Mouse (Mus musculus): ENCODE results near the gene Zfp712. TPM values are rescaled to one million over a fixed set of nuclear protein-coding genes. Genes with fewer than 3 reads are reported as not detected.

The Zfp712 gene
- total RNA-seq, 1 experiment: 0.54 TPM

DNA sequence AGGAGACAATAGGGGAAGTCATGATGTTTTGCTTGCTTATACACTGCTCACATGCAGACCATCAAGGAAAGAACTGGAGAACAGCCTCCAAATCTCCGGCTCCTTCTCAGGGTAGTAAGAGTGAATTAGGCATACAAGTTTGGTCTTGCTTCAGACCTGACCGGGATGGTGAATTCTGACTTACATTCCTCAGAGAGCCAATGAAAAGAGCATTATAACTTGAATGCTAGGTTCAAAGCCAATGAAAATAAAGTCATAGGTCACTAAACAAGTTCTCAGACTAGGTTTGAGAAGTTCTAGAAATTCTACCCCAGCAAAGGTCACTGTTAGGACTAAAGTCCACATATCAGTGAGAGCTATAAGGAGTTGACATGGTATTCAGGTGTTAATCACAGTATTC, 16.3 kb upstream of the Zfp712 start:
- in situ Hi-C loops (cut with MboI; ENCODE audit: low sequenced_read_pairs in 2 of 2, unreplicated experiment in 2 of 2): no loop called here
- Histone ChIP-seq H3K4me3 (ENCODE audit: insufficient read depth in 1 of 2, low read depth in 1 of 2, low read length in 2 of 2, poor library complexity in 1 of 2, severe bottlenecking in 1 of 2) (no peak overlapping the region), H3K27ac (ENCODE audit: insufficient read depth, low read depth, low read length, poor library complexity, severe bottlenecking) (no peak overlapping the region), H3K9me3 (ENCODE audit: control insufficient read depth, insufficient read depth, low read depth, low read length) (no peaks in the 10 kb centered on the region), H3K9ac (ENCODE audit: insufficient read depth, low read depth, low read length, poor library complexity, severe bottlenecking) (no peak overlapping the region), H3K36me3 (ENCODE audit: control insufficient read depth, insufficient read depth, low read length, poor library complexity, severe bottlenecking) (no peaks in the 10 kb centered on the region), H3K4me1 (ENCODE audit: control insufficient read depth in 2 of 2, insufficient read depth in 2 of 2, low read length in 2 of 2, poor library complexity in 1 of 2) (0 out of 4 replicates have a peak, but pooled peaks cover 0 to 1% of the 10 kb centered on the region in 2 experiments)
- DNase-seq (ENCODE audit: low read depth, low spot score): no peak
- TF ChIP-seq ZC3H11A (IDR thresholded peaks at IDR 0.05; ENCODE audit: borderline replicate concordance, low read depth, low read length): no peak
- TF ChIP-seq ZNF384 (IDR thresholded peaks at IDR 0.05; ENCODE audit: low read depth, low read length): no peak
- TF ChIP-seq MAFK (IDR thresholded peaks at IDR 0.05; ENCODE audit: insufficient read depth, low read depth, low read length): no peak

DNA sequence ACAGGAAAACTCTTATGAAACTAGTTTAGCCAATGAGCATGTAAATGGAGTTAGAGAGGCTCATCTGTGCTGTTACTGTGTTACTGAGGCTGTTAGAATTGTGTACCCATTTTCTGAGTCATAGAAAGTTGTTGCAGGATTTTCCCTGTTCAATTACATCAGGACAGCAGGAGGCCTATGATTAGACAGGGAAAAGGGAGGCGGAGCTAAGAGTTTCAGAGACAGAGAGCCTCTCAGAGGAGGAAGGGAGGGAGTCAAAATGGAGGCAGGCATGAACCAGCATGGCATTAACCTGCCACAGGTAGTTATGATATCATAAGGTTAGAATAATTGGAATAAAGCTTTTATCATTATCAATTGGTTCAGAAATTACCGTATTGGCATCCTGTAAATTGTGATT, 11.8 kb upstream of the Zfp712 start:
- Histone ChIP-seq H3K36me3 (ENCODE audit: control insufficient read depth, insufficient read depth, low read length, poor library complexity, severe bottlenecking) (no peaks in the 10 kb centered on the region), H3K9me3 (ENCODE audit: control insufficient read depth, insufficient read depth, low read depth, low read length) (no peaks in the 10 kb centered on the region), H3K4me1 (ENCODE audit: control insufficient read depth in 2 of 2, insufficient read depth in 2 of 2, low read length in 2 of 2, poor library complexity in 1 of 2) (no peaks in the 10 kb centered on the region), H3K9ac (ENCODE audit: insufficient read depth, low read depth, low read length, poor library complexity, severe bottlenecking) (no peak overlapping the region), H3K27ac (ENCODE audit: insufficient read depth, low read depth, low read length, poor library complexity, severe bottlenecking) (no peak overlapping the region), H3K4me3 (ENCODE audit: insufficient read depth in 1 of 2, low read depth in 1 of 2, low read length in 2 of 2, poor library complexity in 1 of 2, severe bottlenecking in 1 of 2) (peak overlapping the region in 1 of 2 experiments; percentile 21; a peak in 2 of 4 replicates)
- in situ Hi-C loops (cut with MboI; ENCODE audit: low sequenced_read_pairs in 2 of 2, unreplicated experiment in 2 of 2): no loop called here
- no peak for DNase-seq (ENCODE audit: low read depth, low spot score)
- TF ChIP-seq ZNF384 (IDR thresholded peaks at IDR 0.05; ENCODE audit: low read depth, low read length) (no peak), ZC3H11A (IDR thresholded peaks at IDR 0.05; ENCODE audit: borderline replicate concordance, low read depth, low read length) (no peak), CHD2 (IDR thresholded peaks at IDR 0.05; ENCODE audit: low read depth, low read length) (no peak), MAFK (IDR thresholded peaks at IDR 0.05; ENCODE audit: insufficient read depth, low read depth, low read length) (no peak)

GRCm38 (mm10) chr13:67065386-67065785, 4.4 kb upstream of the Zfp712 start:
- no peak overlapping the region for H3K9ac ChIP-seq (ENCODE audit: insufficient read depth, low read depth, low read length, poor library complexity, severe bottlenecking)
- in situ Hi-C loops (cut with MboI; ENCODE audit: low sequenced_read_pairs in 2 of 2, unreplicated experiment in 2 of 2): no loop called here
- no peaks in the 10 kb centered on the region for H3K36me3 ChIP-seq (ENCODE audit: control insufficient read depth, insufficient read depth, low read length, poor library complexity, severe bottlenecking)
- no peak overlapping the region; the same call in 1 of the 2 replicates for H3K27ac ChIP-seq (ENCODE audit: insufficient read depth, low read depth, low read length, poor library complexity, severe bottlenecking)
- H3K4me1 ChIP-seq (ENCODE audit: control insufficient read depth in 2 of 2, insufficient read depth in 2 of 2, low read length in 2 of 2, poor library complexity in 1 of 2): no peaks in the 10 kb centered on the region
- TF ChIP-seq CHD2 (IDR thresholded peaks at IDR 0.05; ENCODE audit: low read depth, low read length) (no peak), HCFC1 (IDR thresholded peaks at IDR 0.05; ENCODE audit: borderline replicate concordance, insufficient read depth, low read length) (no peak), ZC3H11A (IDR thresholded peaks at IDR 0.05; ENCODE audit: borderline replicate concordance, low read depth, low read length) (no peak)
- H3K4me3 ChIP-seq (ENCODE audit: insufficient read depth in 1 of 2, low read depth in 1 of 2, low read length in 2 of 2, poor library complexity in 1 of 2, severe bottlenecking in 1 of 2): no peak overlapping the region
- H3K9me3 ChIP-seq (ENCODE audit: control insufficient read depth, insufficient read depth, low read depth, low read length): no peaks in the 10 kb centered on the region
- DNase-seq (ENCODE audit: low read depth, low spot score): no peak

DNA sequence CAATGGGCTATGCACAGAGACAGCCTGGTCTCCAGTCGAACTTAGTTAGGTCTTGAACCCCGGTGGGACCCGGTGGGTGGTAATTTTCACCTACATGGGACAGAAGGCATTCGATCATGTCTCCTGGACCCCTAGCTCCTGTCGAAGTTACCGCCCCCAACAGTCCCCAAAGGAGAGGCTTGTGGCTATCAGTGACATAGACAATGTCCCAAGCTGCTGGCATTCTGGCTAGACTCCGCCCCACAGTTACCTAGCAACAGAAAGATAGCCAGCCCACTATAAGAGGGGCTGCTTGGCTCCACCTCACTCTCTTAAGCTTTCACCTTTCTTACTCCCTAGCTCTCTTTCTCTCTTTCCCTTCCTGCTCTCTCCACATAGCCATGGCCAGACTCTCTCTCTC, 1.5 kb upstream of the Zfp712 start:
- in situ Hi-C loops (cut with MboI; ENCODE audit: low sequenced_read_pairs in 2 of 2, unreplicated experiment in 2 of 2): no loop called here
- H3K9ac ChIP-seq (ENCODE audit: insufficient read depth, low read depth, low read length, poor library complexity, severe bottlenecking): no peak overlapping the region
- TF ChIP-seq ZC3H11A (IDR thresholded peaks at IDR 0.05; ENCODE audit: borderline replicate concordance, low read depth, low read length): no peak
- no peak for TF ChIP-seq CHD2 (IDR thresholded peaks at IDR 0.05; ENCODE audit: low read depth, low read length)
- TF ChIP-seq MAFK (IDR thresholded peaks at IDR 0.05; ENCODE audit: insufficient read depth, low read depth, low read length): no peak
- TF ChIP-seq HCFC1 (IDR thresholded peaks at IDR 0.05; ENCODE audit: borderline replicate concordance, insufficient read depth, low read length): no peak
- no peak for TF ChIP-seq ZNF384 (IDR thresholded peaks at IDR 0.05; ENCODE audit: low read depth, low read length)
- no peaks in the 10 kb centered on the region for H3K9me3 ChIP-seq (ENCODE audit: control insufficient read depth, insufficient read depth, low read depth, low read length)
- H3K27ac ChIP-seq (ENCODE audit: insufficient read depth, low read depth, low read length, poor library complexity, severe bottlenecking): no peak overlapping the region
- H3K4me3 ChIP-seq (ENCODE audit: insufficient read depth in 1 of 2, low read depth in 1 of 2, low read length in 2 of 2, poor library complexity in 1 of 2, severe bottlenecking in 1 of 2): no peak overlapping the region
- DNase-seq (ENCODE audit: low read depth, low spot score): no peak
- H3K36me3 ChIP-seq (ENCODE audit: control insufficient read depth, insufficient read depth, low read length, poor library complexity, severe bottlenecking): no peaks in the 10 kb centered on the region
- H3K4me1 ChIP-seq (ENCODE audit: control insufficient read depth in 2 of 2, insufficient read depth in 2 of 2, low read length in 2 of 2, poor library complexity in 1 of 2): peaks cover 0 to 1% of the 10 kb centered on the region in 2 experiments; a peak in 1 of 4 replicates

DNA sequence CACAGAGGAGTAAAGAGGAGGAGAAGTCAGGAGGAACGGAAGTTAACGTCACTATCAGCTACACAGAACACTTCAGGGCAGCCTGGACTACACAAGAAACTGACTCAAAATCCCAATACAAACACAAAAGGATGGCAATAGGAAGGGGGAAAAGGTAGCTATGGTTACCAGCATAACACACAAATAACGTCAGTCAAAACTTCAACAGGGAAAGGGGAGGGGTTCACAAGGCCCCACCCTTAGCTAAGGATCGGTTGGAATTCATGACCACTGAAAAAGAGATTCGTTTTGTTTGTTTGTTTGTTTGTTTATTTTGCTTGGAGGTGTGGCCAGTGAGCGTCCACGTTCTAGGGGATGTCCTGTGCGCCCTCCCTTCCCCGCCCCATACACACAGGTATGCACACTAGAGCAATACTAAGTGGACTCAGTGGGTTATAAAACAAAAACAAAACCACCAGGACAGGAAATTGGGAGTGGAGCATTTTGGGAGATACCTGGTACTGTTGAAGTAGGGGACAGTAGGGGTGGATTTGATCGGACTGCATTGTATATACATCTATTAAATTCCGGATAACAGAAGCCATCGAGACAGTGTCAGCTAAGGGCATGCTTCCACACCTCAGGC, 697 bp downstream of the Zfp712 start:
- in situ Hi-C loops (cut with MboI; ENCODE audit: low sequenced_read_pairs in 2 of 2, unreplicated experiment in 2 of 2): no loop called here
- no peak for DNase-seq (ENCODE audit: low read depth, low spot score)
- no peaks in the 10 kb centered on the region for H3K36me3 ChIP-seq (ENCODE audit: control insufficient read depth, insufficient read depth, low read length, poor library complexity, severe bottlenecking)
- H3K4me1 ChIP-seq (ENCODE audit: control insufficient read depth in 2 of 2, insufficient read depth in 2 of 2, low read length in 2 of 2, poor library complexity in 1 of 2): peaks cover 0 to 1% of the 10 kb centered on the region in 2 experiments; a peak in 1 of 4 replicates
- peak overlapping the region; percentile 71; the same call in 1 of the 2 replicates for H3K27ac ChIP-seq (ENCODE audit: insufficient read depth, low read depth, low read length, poor library complexity, severe bottlenecking)
- peak overlapping the region; percentile 60 for H3K9ac ChIP-seq (ENCODE audit: insufficient read depth, low read depth, low read length, poor library complexity, severe bottlenecking)
- no peaks in the 10 kb centered on the region for H3K9me3 ChIP-seq (ENCODE audit: control insufficient read depth, insufficient read depth, low read depth, low read length)
- H3K4me3 ChIP-seq (ENCODE audit: insufficient read depth in 1 of 2, low read depth in 1 of 2, low read length in 2 of 2, poor library complexity in 1 of 2, severe bottlenecking in 1 of 2): peak overlapping the region; percentile 75 to 79
- TF ChIP-seq ZNF384 (IDR thresholded peaks at IDR 0.05; ENCODE audit: low read depth, low read length): no peak
- TF ChIP-seq HCFC1 (IDR thresholded peaks at IDR 0.05; ENCODE audit: borderline replicate concordance, insufficient read depth, low read length): no peak
- no peak for TF ChIP-seq ZC3H11A (IDR thresholded peaks at IDR 0.05; ENCODE audit: borderline replicate concordance, low read depth, low read length)
- no peak for TF ChIP-seq MAFK (IDR thresholded peaks at IDR 0.05; ENCODE audit: insufficient read depth, low read depth, low read length)
- no peak for TF ChIP-seq CHD2 (IDR thresholded peaks at IDR 0.05; ENCODE audit: low read depth, low read length)

Other genes with a start within 250 kb of the Zfp712 start
- 0.32 and 0.36 TPM in 2 replicates for gene Gm10767, start 156.3 kb downstream of the Zfp712 start, total RNA-seq (2012; rRNA removed)
- gene Zfp708, start 36.8 kb upstream of the Zfp712 start, total RNA-seq (2012; rRNA removed): 0.49 and 0.58 TPM in 2 replicates
- 3.6 and 3.7 TPM in 2 replicates for gene Gm28557, start 47.4 kb upstream of the Zfp712 start, total RNA-seq (2012; rRNA removed)
- 0.89 and 1.1 TPM in 2 replicates for gene Rslcan18, start 55.1 kb upstream of the Zfp712 start, total RNA-seq (2012; rRNA removed)
- 3.8 and 4.8 TPM in 2 replicates for gene Zfp759, start 60.5 kb upstream of the Zfp712 start, total RNA-seq (2012; rRNA removed)
- 2.9 and 3.5 TPM in 2 replicates for gene Rsl1, start 112.0 kb upstream of the Zfp712 start, total RNA-seq (2012; rRNA removed)
- 0.45 and 0.58 TPM in 2 replicates for gene Zfp455, start 133.3 kb upstream of the Zfp712 start, total RNA-seq (2012; rRNA removed)
- gene Zfp458, start 217.3 kb upstream of the Zfp712 start, total RNA-seq (2012; rRNA removed): 1.4 TPM in 2 replicates
- gene Zfp457, start 245.3 kb upstream of the Zfp712 start, total RNA-seq (2012; rRNA removed): 1.2 TPM in 2 replicates